Mouse (Mus musculus) ES-Bruce4 (cell line): ENCODE data around the gene C5ar2. TPM values are rescaled to one million over a fixed set of nuclear protein-coding genes. Genes with fewer than 3 reads are reported as not detected.

ENCODE experiments used
- H3K27ac ChIP-seq: 2 replicates; pipeline ENCODE4 v1.5.1; 2012; ENCODE audit warnings: low read length, inconsistent platforms; ENCODE audit not compliant: insufficient read depth
- H3K27me3 ChIP-seq: 2 replicates; pipeline ENCODE4 v1.6.1; 2012; ENCODE audit warnings: mild to moderate bottlenecking, low read length, inconsistent platforms; ENCODE audit not compliant: control insufficient read depth, poor library complexity, insufficient read depth, severe bottlenecking
- H3K36me3 ChIP-seq: 2 replicates; pipeline ENCODE4 v1.6.1; 2012; ENCODE audit warnings: inconsistent platforms, mild to moderate bottlenecking, low read length, moderate library complexity; ENCODE audit not compliant: control insufficient read depth, poor library complexity, insufficient read depth, severe bottlenecking
- H3K4me1 ChIP-seq: one replicate; pipeline ENCODE4 v1.8.1; 2011; ENCODE audit warnings: low read length; ENCODE audit not compliant: control insufficient read depth, insufficient read depth
- H3K4me3 ChIP-seq: 2 replicates; pipeline ENCODE4 v1.5.1; 2011; ENCODE audit warnings: low read depth, mild to moderate bottlenecking, low read length
- H3K9ac ChIP-seq: 2 replicates; pipeline ENCODE4 v1.6.1; 2012; ENCODE audit warnings: low read depth, mild to moderate bottlenecking, inconsistent platforms; ENCODE audit not compliant: poor library complexity, severe bottlenecking
- H3K9me3 ChIP-seq: replicated peaks from 2 replicates; pipeline ENCODE4 v1.6.1; 2012; ENCODE audit warnings: mild to moderate bottlenecking, low read length, inconsistent platforms; ENCODE audit not compliant: control insufficient read depth, poor library complexity, insufficient read depth, severe bottlenecking
- CTCF ChIP-seq: IDR thresholded peaks from one replicate; pipeline ENCODE4 v1.8.1; 2011; ENCODE audit warnings: low read depth, low read length
- EP300 ChIP-seq: IDR thresholded peaks from 2 replicates; pipeline ENCODE4 v1.6.1; 2011; ENCODE audit warnings: low read depth, low read length; ENCODE audit not compliant: insufficient read depth
- POLR2A ChIP-seq: IDR thresholded peaks from one replicate; pipeline ENCODE4 v1.8.1; 2011; ENCODE audit warnings: low read length; ENCODE audit not compliant: insufficient read depth
- polyA plus RNA-seq: library from polyadenylated mRNA; stranded (reverse); fragments of >200 nt; gene quantifications from 2 replicates; pipeline ENCODE4 v1.2.4, GENCODE M21; 2011; ENCODE audit warnings: low read depth; ENCODE audit not compliant: missing spikeins, insufficient read depth, insufficient read length

The C5ar2 gene
- polyA plus RNA-seq, 1 experiment, result not detected

- Histone ChIP-seq H3K4me3 (no peak overlapping the region), H3K9me3 (no peaks in the 10 kb centered on the region), H3K9ac (no peak overlapping the region), H3K36me3 (no peaks in the 10 kb centered on the region), H3K27ac (no peak overlapping the region), H3K4me1 (no peaks in the 10 kb centered on the region), H3K27me3 (no peaks in the 10 kb centered on the region)
- TF ChIP-seq POLR2A (no peak), EP300 (0 out of 2 replicates have a peak, but pooled peaks have one; percentile 1)
Observed at GRCm38 (mm10) chr7:16229869-16230268, 14.1 kb downstream of the C5ar2 start.

- H3K9ac ChIP-seq, result peak within 1 kb of the TSS; percentile 81
- no peak within 1 kb of the TSS for H3K27ac ChIP-seq
- H3K27me3 ChIP-seq, result no peaks in the 10 kb centered on the region
- no peaks in the 10 kb centered on the region for H3K36me3 ChIP-seq
- no peak for TF ChIP-seq EP300
- peak; percentile 63 for TF ChIP-seq CTCF
- TF ChIP-seq POLR2A, result peak; percentile 18
- no peaks in the 10 kb centered on the region for H3K4me1 ChIP-seq
- no peaks in the 10 kb centered on the region for H3K9me3 ChIP-seq
- H3K4me3 ChIP-seq, result peak within 1 kb of the TSS; percentile 80
Observed at GRCm38 (mm10) chr7:16221582-16222272, 22.2 kb downstream of the C5ar2 start, which contains the start of gene Dhx34. TSS of gene Dhx34 (minus strand) at chr7:16222037.

GRCm38 (mm10) chr7:16213986-16214385, 30.0 kb downstream of the C5ar2 start:
- Histone ChIP-seq H3K4me3 (no peak overlapping the region), H3K36me3 (0 out of 2 replicates have a peak, but pooled peaks cover 2% of the 10 kb centered on the region), H3K4me1 (no peaks in the 10 kb centered on the region), H3K27ac (no peak overlapping the region), H3K9ac (no peak overlapping the region), H3K27me3 (no peaks in the 10 kb centered on the region), H3K9me3 (no peaks in the 10 kb centered on the region)
- TF ChIP-seq POLR2A (no peak), EP300 (no peak), CTCF (no peak)

GRCm38 (mm10) chr7:16213196-16213595, 30.8 kb downstream of the C5ar2 start:
- Histone ChIP-seq H3K27me3 (no peaks in the 10 kb centered on the region), H3K4me3 (no peak overlapping the region), H3K9me3 (no peaks in the 10 kb centered on the region), H3K4me1 (no peaks in the 10 kb centered on the region), H3K9ac (no peak overlapping the region), H3K36me3 (0 out of 2 replicates have a peak, but pooled peaks cover 2% of the 10 kb centered on the region), H3K27ac (no peak overlapping the region)
- TF ChIP-seq CTCF (no peak), EP300 (no peak), POLR2A (no peak)

- no peaks in the 10 kb centered on the region for H3K4me1 ChIP-seq
- H3K27ac ChIP-seq, result no peak overlapping the region
- H3K36me3 ChIP-seq, result 0 out of 2 replicates have a peak, but pooled peaks cover 2% of the 10 kb centered on the region
- no peak overlapping the region for H3K4me3 ChIP-seq
- no peak for TF ChIP-seq EP300
- TF ChIP-seq CTCF, result peak; percentile 56
- no peak for TF ChIP-seq POLR2A
- no peaks in the 10 kb centered on the region for H3K9me3 ChIP-seq
- no peak overlapping the region for H3K9ac ChIP-seq
- no peaks in the 10 kb centered on the region for H3K27me3 ChIP-seq
Observed at GRCm38 (mm10) chr7:16210862-16211365, 33.0 kb downstream of the C5ar2 start.
